Mouse (Mus musculus) neural tube, embryonic 12.5 days (tissue): ENCODE measurements around the gene Slc22a14. TPM values are rescaled to one million over a fixed set of nuclear protein-coding genes. Genes with fewer than 3 reads are reported as not detected.
"Not testable (repeated sequence)": the region's sequence is repeated elsewhere in the genome, so short reads cannot be mapped to it uniquely, and the experiment has no call there.

Source experiments
- ATAC-seq: fragments of 200-750 bp; cut with Nextera tagmentation; 2 replicates; pipeline ENCODE4 v1.8.0; 2017; ENCODE audit warnings: low read depth, mild to moderate bottlenecking, moderate TSS enrichment, moderate library complexity; ENCODE audit not compliant: low FRiP score
- H3K27ac ChIP-seq: fragments of 300-500 bp; sonication (generic); 2 replicates; pipeline ENCODE4 v1.5.1; 2016
- H3K27me3 ChIP-seq: fragments of 300-500 bp; sonication (generic); replicated peaks from 2 replicates; pipeline ENCODE4 v1.6.1; 2016; ENCODE audit warnings: mild to moderate bottlenecking
- H3K36me3 ChIP-seq: fragments of 300-500 bp; sonication (generic); 2 replicates; pipeline ENCODE4 v1.6.1; 2016; ENCODE audit warnings: mild to moderate bottlenecking
- H3K4me1 ChIP-seq: fragments of 300-500 bp; sonication (generic); 2 replicates; pipeline ENCODE4 v1.6.1; 2016
- H3K4me2 ChIP-seq: fragments of 300-500 bp; sonication (generic); replicated peaks from 2 replicates; pipeline ENCODE4 v1.6.1; 2016; ENCODE audit warnings: mild to moderate bottlenecking
- H3K4me3 ChIP-seq: fragments of 300-500 bp; sonication (generic); 2 replicates; pipeline ENCODE4 v1.5.1; 2016
- H3K9ac ChIP-seq: fragments of 300-500 bp; sonication (generic); 2 replicates; pipeline ENCODE4 v1.6.1; 2016; ENCODE audit warnings: mild to moderate bottlenecking
- H3K9me3 ChIP-seq: fragments of 300-500 bp; sonication (generic); 2 replicates; pipeline ENCODE4 v1.6.1; 2016; ENCODE audit warnings: mild to moderate bottlenecking
- WGBS: fragments of 180-500 bp; shearing (Covaris S2); methylation state at CpG from one replicate; pipeline ENCODE4 v1.1.7; 2016; 5-methylcytosine and 5-hydroxymethylcytosine counted together
- polyA plus RNA-seq: library from polyadenylated mRNA; unstranded; fragments of >200 nt; fragmentation: Nextera tagmentation; extraction: Ambion mirVana; gene quantifications from 2 replicates; pipeline ENCODE4 v1.2.1, GENCODE M21; 2016

Slc22a14 gene
- polyA plus RNA-seq, 1 experiment from 2014 or later, result not detected

DNA sequence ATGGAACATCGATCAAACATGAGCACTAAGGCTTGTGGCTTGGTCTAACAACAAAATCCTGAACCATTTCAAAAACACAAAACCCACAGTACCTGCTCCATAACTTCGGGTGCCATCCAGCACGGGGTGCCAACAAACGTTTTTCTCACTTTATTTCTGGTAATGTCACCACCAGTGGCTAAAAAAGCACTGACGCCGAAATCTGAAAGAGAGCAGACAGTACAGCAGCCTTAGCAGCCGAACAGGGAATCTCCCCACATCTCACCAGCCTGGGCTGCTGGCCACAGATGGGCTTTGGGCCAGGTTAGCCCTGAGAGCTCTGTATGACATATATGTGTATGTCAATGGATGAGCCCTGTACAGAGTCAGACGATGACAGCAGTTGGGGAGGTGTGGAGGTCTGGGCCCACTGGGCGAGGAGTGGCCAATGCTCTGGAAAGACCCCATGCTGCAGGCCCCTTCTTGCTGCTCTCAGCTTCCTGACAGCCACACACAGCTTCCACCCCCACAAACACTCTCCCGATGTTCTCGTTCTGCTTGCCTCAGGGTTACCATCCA lies 96.7 kb downstream of the Slc22a14 start:
- WGBS, result 95% methylated on average over 11 of the region's 11 CpGs
- Histone ChIP-seq H3K4me3 (no peak overlapping the region), H3K27ac (no peak overlapping the region), H3K36me3 (peaks cover 42% of the 10 kb centered on the region), H3K9ac (no peak overlapping the region), H3K4me2 (no peak overlapping the region), H3K27me3 (no peaks in the 10 kb centered on the region), H3K4me1 (no peaks in the 10 kb centered on the region), H3K9me3 (no peaks in the 10 kb centered on the region)
- no peak for ATAC-seq

DNA sequence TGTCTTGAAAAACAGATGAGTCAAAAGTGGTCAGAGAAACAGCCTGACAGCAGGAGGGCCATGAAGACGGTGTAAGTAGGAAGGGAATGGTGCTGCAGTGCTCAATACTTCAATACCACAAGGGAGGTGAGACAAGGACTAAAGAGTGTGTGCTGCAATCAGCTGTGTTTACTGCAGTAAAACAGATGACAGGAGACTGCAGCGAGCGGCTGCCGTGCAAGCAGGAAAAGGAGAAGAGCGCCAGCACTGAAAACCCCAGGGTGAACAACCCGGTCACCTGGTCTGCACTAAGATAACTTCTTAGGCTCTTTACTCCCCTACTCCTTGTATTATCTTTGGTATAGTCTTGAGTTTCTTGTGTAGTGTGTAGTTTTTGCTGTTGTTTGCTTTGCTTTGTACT lies 97.2 kb downstream of the Slc22a14 start:
- no peaks in the 10 kb centered on the region for H3K9me3 ChIP-seq
- no peak for ATAC-seq
- H3K27ac ChIP-seq, result no peak overlapping the region
- WGBS, result 94% methylated on average over 6 of the region's 6 CpGs
- H3K4me1 ChIP-seq, result no peaks in the 10 kb centered on the region
- no peak overlapping the region for H3K4me2 ChIP-seq
- no peak overlapping the region for H3K4me3 ChIP-seq
- no peaks in the 10 kb centered on the region for H3K27me3 ChIP-seq
- no peak overlapping the region for H3K9ac ChIP-seq
- peaks cover 44% of the 10 kb centered on the region for H3K36me3 ChIP-seq

DNA sequence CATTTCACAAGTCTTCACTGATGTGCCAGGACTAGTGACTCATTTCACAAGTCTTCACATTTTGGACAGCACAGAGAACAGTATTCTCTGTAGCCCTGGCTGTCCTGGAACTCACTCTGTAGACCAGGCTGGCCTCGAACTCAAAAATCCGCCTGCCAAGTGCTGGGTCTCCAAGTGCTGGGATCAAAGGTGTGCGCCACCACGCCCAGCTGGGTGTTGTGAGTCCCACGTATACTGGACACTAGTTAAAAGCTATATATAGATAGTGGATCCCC lies 99.3 kb downstream of the Slc22a14 start:
- H3K27me3 ChIP-seq, H3K9ac ChIP-seq, H3K4me3 ChIP-seq, H3K4me1 ChIP-seq, ATAC-seq, H3K4me2 ChIP-seq, H3K27ac ChIP-seq, H3K9me3 ChIP-seq: not testable (repeated sequence)
- H3K36me3 ChIP-seq, result peaks cover 56% of the 10 kb centered on the region
- WGBS, result 93% methylated on average over 5 of the region's 5 CpGs

DNA sequence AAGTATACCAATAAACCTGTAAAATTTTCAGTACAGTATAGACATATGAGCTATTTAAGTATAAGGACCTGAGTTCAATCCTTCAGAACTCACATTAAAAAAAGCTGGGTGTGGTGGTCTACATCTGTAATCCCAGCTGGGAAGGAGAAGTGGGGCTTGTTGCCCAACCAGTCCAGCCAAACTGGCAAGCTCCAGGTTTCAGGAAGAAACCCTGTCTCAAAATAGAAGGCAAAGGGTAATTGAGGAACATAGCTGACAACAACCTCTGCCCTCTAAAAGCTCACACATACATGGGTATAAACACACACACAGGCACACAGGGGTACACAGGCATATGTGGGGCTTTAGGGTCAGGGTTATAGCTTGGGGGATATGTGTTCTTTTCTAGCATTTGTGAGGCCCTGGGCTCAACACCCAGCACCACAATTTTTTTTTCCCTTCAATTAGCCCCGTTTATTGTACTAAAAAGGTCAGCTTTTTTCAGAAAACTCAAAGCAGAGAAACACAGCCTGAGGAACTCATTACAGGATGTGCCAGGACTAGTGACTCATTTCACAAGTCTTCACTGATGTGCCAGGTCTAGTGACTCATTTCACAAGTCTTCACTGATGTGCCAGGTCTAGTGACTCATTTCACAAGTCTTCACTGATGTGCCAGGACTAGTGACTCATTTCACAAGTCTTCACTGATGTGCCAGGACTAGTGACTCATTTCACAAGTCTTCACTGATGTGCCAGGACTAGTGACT lies 99.8 kb downstream of the Slc22a14 start:
- not testable (repeated sequence) for H3K4me2 ChIP-seq, ATAC-seq, H3K4me1 ChIP-seq, H3K9me3 ChIP-seq, H3K4me3 ChIP-seq, H3K27me3 ChIP-seq, H3K9ac ChIP-seq, H3K27ac ChIP-seq
- 91% methylated on average over 1 of the region's 1 CpGs for WGBS
- peaks cover 59% of the 10 kb centered on the region for H3K36me3 ChIP-seq

DNA sequence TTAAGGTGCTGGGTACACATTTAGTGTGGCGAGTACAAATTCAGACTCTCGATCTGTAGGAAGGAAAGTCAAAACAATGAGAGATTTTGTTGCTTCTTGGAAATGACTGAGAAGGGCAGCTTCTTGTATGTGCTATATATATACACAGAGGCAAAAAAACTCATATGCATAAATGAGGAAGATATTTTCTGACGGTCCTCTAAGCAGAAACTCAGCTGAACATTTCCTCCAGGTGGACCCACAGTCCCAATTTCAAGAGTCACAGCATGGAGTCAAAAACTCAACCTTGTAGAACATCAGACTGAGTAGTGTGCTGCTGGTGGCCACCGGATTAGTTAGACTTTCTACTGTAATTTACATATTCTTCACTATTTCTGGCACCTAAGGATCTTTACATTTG lies 102.3 kb downstream of the Slc22a14 start:
- H3K9ac ChIP-seq, result no peak overlapping the region
- H3K36me3 ChIP-seq, result peaks cover 52% of the 10 kb centered on the region
- no peak overlapping the region for H3K27ac ChIP-seq
- no peak overlapping the region for H3K4me3 ChIP-seq
- 94% methylated on average over 4 of the region's 4 CpGs for WGBS
- no peak overlapping the region for H3K4me2 ChIP-seq
- H3K9me3 ChIP-seq, result no peaks in the 10 kb centered on the region
- no peaks in the 10 kb centered on the region for H3K27me3 ChIP-seq
- ATAC-seq, result no peak
- H3K4me1 ChIP-seq, result no peaks in the 10 kb centered on the region

DNA sequence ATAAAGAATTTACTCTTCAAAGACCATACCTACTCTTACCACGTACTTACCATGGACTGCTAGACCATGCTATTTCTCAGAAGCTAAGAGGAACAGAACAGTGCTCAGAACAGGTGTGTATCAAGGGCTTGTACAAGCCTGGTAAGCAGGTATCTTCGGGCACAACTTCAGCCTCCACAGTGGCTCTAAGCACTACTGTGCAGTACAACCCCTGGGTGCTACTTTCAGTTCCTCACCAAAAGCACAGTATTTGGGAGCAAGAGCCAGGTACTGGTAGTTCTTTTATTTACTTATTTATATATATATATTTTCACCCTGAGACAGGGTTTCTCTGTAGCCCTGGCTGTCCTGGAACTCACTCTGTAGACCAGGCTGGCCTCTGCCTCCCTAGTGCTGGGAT lies 104.5 kb downstream of the Slc22a14 start:
- H3K36me3 ChIP-seq, result peaks cover 49% of the 10 kb centered on the region

DNA sequence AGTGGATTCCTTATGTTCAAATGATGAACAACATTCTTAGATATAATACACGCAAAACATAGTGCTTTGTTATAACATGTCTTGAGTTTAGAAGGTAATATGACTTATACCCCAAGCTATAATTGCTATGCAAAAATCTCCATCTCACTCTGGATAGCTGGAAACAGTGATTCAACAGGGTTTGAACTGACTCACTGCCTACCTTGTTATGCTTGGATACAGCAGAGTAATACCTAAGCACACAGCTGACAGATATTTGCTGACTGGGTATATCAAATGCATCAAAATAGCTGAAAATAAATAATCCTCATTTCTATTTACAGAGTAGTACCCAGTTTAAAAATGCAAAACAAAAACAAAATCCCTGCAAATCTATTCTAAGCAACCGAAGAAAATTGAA lies 106.6 kb downstream of the Slc22a14 start:
- no peak overlapping the region for H3K4me2 ChIP-seq
- H3K4me3 ChIP-seq, result no peak overlapping the region
- H3K27ac ChIP-seq, result no peak overlapping the region
- 94% methylated on average over 2 of the region's 2 CpGs for WGBS
- H3K4me1 ChIP-seq, result no peaks in the 10 kb centered on the region
- no peaks in the 10 kb centered on the region for H3K27me3 ChIP-seq
- H3K9me3 ChIP-seq, result no peaks in the 10 kb centered on the region
- no peak overlapping the region for H3K9ac ChIP-seq
- ATAC-seq, result no peak
- H3K36me3 ChIP-seq, result peaks cover 53% of the 10 kb centered on the region

More for the DNA sequence above, 104.5 kb downstream of the Slc22a14 start:
- no peak overlapping the region for H3K4me2 ChIP-seq
- no peak overlapping the region for H3K4me3 ChIP-seq
- no peak overlapping the region for H3K9ac ChIP-seq
- no peak for ATAC-seq
- H3K4me1 ChIP-seq, result no peaks in the 10 kb centered on the region
- H3K9me3 ChIP-seq, result no peaks in the 10 kb centered on the region
- WGBS, result 96% methylated on average over 2 of the region's 2 CpGs
- H3K27ac ChIP-seq, result no peak overlapping the region
- H3K27me3 ChIP-seq, result no peaks in the 10 kb centered on the region

DNA sequence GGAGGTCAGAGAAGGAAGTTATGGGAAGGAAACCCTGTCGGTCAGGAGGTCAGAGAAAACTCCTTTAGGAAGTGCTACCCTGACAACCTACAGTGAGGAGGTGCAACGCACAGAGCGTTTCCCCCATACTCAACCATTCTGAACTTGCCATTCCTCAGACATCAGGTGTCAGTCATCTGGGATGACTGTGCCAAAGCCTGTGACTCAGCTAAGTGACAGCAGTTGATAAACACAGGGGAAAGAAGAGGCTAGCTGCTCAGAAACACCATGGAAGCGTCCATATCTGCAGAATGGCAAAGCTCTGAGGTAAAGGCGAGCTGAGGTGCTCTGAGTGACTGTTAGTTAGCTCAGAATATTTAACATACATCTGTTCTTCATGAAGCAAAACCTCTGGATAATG lies 107.2 kb downstream of the Slc22a14 start:
- Histone ChIP-seq H3K9me3 (no peaks in the 10 kb centered on the region), H3K9ac (no peak overlapping the region), H3K4me2 (no peak overlapping the region), H3K36me3 (peaks cover 50% of the 10 kb centered on the region), H3K27ac (no peak overlapping the region), H3K27me3 (no peaks in the 10 kb centered on the region), H3K4me3 (no peak overlapping the region), H3K4me1 (no peaks in the 10 kb centered on the region)
- WGBS, result 91% methylated on average over 5 of the region's 5 CpGs
- no peak for ATAC-seq

DNA sequence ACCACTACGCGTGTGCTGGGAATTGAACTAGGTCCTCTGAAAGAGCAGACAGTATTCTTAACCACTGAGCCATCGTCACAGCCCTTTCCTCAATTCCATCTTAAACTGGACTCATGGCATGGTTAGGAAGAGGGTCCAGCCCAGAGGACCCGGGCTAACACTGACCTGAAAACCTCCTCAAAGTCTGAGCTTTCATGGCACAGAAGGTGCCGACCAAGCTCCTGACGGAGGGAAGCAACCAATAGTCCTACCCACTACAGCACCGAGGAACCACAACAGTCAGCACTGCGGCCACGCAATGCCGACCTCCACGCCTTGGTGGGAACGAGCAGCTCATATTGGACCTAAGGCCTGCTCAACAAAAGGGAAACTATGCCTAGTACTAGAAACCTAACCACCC lies 109.2 kb downstream of the Slc22a14 start:
- H3K4me1 ChIP-seq, result no peaks in the 10 kb centered on the region
- no peak overlapping the region for H3K4me2 ChIP-seq
- H3K9me3 ChIP-seq, result no peaks in the 10 kb centered on the region
- 95% methylated on average over 12 of the region's 12 CpGs for WGBS
- no peaks in the 10 kb centered on the region for H3K27me3 ChIP-seq
- no peak for ATAC-seq
- no peak overlapping the region for H3K27ac ChIP-seq
- no peak overlapping the region for H3K9ac ChIP-seq
- peaks cover 39% of the 10 kb centered on the region for H3K36me3 ChIP-seq
- no peak overlapping the region for H3K4me3 ChIP-seq

DNA sequence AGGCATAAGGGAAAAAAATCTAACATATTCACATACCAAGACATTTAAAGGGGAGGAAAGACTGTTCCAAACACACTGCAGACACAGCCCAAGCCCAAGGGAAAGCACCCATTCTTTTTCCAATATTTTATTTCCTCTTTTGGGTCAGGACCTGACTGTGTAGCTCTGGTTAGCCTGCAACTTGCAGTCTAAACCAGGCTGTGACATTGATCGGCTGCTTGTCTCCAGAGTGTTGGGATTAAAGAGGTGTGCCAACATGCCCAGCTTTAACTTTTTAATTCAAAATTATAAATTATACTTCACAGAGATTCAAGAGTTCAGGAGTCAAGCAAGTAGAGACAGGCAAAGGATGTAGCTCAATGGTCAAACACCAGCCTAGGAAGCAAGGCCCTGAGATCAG lies 110.3 kb downstream of the Slc22a14 start:
- WGBS, result 91% methylated on average over 1 of the region's 1 CpGs

DNA sequence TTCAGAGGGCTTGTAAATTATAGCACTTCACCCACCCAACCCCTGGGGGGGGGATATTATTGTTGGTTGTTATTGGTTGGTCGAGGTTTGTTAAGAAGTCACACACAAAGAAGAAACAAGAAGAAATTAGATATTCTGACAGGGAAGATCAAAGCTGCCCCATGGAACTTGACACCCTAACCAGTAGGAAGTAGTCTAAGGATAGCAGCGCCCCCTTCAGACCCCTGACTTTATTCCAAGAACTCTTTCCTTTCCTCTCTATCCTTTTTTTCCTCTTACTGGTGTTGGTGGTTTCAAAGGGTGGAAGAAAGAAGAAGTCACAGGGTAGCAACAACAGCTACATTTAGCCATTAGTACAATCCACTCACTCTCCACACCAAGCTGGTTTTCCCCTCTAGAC lies 111.2 kb downstream of the Slc22a14 start:
- no peak for ATAC-seq
- no peaks in the 10 kb centered on the region for H3K4me1 ChIP-seq
- no peaks in the 10 kb centered on the region for H3K9me3 ChIP-seq
- H3K36me3 ChIP-seq, result peaks cover 47% of the 10 kb centered on the region
- no peaks in the 10 kb centered on the region for H3K27me3 ChIP-seq
- 77% methylated on average over 2 of the region's 2 CpGs for WGBS
- no peak overlapping the region for H3K9ac ChIP-seq
- H3K4me3 ChIP-seq, result no peak overlapping the region
- no peak overlapping the region for H3K27ac ChIP-seq
- no peak overlapping the region for H3K4me2 ChIP-seq

More for the DNA sequence above, 110.3 kb downstream of the Slc22a14 start:
- Histone ChIP-seq H3K9ac (no peak overlapping the region), H3K36me3 (peaks cover 43% of the 10 kb centered on the region), H3K4me2 (no peak overlapping the region), H3K4me1 (no peaks in the 10 kb centered on the region), H3K4me3 (no peak overlapping the region), H3K27ac (no peak overlapping the region), H3K27me3 (no peaks in the 10 kb centered on the region), H3K9me3 (no peaks in the 10 kb centered on the region)
- ATAC-seq, result no peak

DNA sequence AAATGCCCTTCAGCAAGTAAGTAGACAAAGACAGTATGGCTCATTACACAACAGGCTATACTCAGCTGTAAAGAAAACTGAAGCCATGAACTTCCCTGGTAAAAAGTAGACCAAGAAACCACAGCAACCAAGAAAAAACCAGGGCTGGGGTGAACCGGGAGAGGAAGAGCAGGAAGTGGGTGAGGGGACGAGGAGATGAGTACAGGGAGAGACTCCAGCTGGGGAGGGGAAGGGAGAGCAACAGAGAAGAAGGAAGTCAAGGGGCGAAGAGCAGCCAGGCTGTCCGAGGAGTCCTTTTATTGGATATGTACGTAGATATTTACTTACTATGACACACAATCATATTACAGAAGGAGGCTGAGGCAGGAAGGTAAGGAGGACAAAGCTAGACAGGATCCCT lies 117.4 kb downstream of the Slc22a14 start:
- ATAC-seq, result no peak
- H3K4me2 ChIP-seq, result no peak overlapping the region
- no peak overlapping the region for H3K4me3 ChIP-seq
- H3K4me1 ChIP-seq, result no peaks in the 10 kb centered on the region
- H3K36me3 ChIP-seq, result peaks cover 39% of the 10 kb centered on the region
- no peak overlapping the region for H3K9ac ChIP-seq
- no peaks in the 10 kb centered on the region for H3K9me3 ChIP-seq
- 90% methylated on average over 5 of the region's 5 CpGs for WGBS
- H3K27me3 ChIP-seq, result no peaks in the 10 kb centered on the region
- H3K27ac ChIP-seq, result no peak overlapping the region

DNA sequence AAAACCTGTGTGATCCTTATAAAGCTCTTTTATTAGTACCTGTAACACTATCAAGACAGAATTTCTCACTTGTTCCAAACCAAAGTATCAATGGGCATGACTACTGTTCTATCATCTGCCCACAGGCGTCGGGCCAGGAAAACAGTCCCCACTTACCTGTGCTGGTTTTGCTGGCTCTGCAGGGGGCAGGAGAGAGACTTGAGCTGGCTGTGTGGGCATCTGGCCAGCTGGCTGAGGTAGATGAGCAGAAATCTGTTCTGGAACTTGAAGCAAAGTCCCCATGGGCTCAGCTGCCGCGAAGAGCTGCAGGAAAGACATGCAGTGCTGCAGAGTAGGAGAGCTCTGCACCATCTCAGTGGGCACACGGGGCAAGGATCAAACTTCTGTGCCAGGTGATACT lies 118.5 kb downstream of the Slc22a14 start:
- no peak overlapping the region for H3K4me2 ChIP-seq
- no peaks in the 10 kb centered on the region for H3K4me1 ChIP-seq
- no peak overlapping the region for H3K4me3 ChIP-seq
- H3K36me3 ChIP-seq, result peaks cover 43% of the 10 kb centered on the region
- H3K9ac ChIP-seq, result no peak overlapping the region
- 91% methylated on average over 5 of the region's 5 CpGs for WGBS
- no peaks in the 10 kb centered on the region for H3K27me3 ChIP-seq
- no peak overlapping the region for H3K27ac ChIP-seq
- no peaks in the 10 kb centered on the region for H3K9me3 ChIP-seq
- no peak for ATAC-seq
